Mouse (Mus musculus) adrenal gland, postnatal 36 days (tissue): ENCODE results near the gene Ccdc85a. TPM values are rescaled to one million over a fixed set of nuclear protein-coding genes. Genes with fewer than 3 reads are reported as not detected.

Experiments
- DNase-seq, 2 experiments: peaks; one replicate each; pipeline ENCODE4 v3.0.0; 2021; ENCODE audit warnings: mixed read lengths in 1 of 2
- long read RNA-seq, 2 experiments: library from polyadenylated mRNA; stranded (forward); transcript quantifications; one replicate each; pipeline ENCODE4 v2.0.0; 2021; ENCODE audit warnings: borderline sequencing depth in 2 of 2
- total RNA-seq, 2 experiments: library from RNA; stranded (reverse); gene quantifications; 2 replicates each; pipeline ENCODE4 v1.2.3; 2021

Ccdc85a gene
- 1 to 10 TPM; 2.1 to 3.7 TPM for total RNA-seq
- long read RNA-seq, experiment 1, full-length matches to known transcripts, result 2 of 3 reads
- long read RNA-seq, experiment 1, partial matches to known transcripts, result 0 of 3 reads
- long read RNA-seq, experiment 1, other reads (novel, unspliced or antisense), result 1 of 3 reads
- long read RNA-seq, experiment 2, partial matches to known transcripts, result 0 of 2 reads
- long read RNA-seq, experiment 2, other reads (novel, unspliced or antisense), result 0 of 2 reads

DNA sequence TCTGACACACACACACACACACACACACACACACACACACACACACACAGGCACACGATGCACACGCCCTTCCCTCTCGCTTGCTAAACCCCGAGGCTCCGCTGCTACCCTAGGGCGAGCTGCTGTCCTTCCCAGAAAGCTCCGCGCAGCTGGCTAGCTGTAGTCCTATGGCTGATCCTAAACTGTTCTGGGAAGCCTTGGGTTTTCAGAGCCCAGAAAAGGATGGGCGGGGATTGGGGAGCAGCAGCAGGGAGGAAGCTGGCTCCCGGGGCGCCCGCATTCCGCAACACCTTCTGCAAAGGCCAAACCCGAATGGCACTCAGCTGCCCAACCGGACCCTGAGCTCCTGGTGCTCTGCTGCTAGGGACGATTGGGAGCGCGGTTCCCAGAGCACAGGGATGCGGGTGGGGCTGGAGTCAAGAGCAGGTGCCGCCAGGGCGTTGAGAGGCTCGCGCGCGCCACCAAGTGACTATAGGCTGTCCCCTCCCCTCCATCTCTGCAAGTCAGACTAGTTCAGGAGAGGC is at the start of gene Ccdc85a:
Ccdc85a (minus strand) TSS at position 414 of the 524 bp plus-strand sequence.
- DNase-seq, result peak; percentile 83 to 88

DNA sequence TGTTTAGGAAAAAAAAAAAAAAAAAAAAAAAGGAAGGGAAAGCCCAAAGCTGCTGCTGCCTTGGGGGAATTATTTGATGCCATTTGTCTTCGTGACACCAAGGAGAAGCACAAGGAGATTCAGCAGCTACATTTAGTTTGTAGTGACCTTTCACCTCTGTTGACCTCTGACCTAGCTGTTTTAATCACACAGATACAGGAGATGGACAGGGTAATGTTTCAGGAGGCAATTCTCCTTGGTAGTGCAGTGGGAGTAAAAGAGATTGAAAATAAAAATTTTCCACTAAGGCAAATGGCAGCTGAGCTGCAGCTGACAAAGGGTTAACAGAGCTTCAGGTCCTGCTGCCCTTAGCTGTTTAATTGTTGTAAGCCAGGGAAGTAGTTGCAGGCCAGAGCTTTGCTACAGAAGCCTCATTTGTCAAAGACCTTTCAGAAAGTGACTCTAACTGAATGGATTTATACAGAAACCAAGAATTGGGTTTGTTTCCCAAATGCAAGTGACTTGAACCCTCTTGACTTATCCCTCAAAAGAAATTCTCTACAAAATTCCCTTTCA is 49.5 kb upstream of the Ccdc85a start:
- DNase-seq, result no peak

DNA sequence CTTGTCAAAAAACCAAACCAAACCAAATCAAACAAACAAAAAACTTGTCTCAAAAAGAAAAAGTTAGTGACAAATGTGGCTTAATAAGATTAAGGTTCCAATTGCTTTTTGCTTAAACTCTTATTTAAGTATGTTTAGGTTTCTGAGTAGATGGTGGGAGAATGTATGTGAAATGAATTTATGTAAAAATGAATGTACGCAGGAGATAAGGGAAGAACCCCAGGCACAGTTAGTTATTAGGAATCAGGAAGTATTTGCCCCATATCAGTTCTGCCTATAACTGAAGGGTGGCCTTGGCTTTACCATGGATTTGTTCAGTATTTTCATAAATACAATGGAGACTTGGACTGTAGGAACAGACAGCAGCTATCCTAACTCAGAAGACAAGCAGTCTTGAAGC is 49.0 kb upstream of the Ccdc85a start:
- no peak for DNase-seq

DNA sequence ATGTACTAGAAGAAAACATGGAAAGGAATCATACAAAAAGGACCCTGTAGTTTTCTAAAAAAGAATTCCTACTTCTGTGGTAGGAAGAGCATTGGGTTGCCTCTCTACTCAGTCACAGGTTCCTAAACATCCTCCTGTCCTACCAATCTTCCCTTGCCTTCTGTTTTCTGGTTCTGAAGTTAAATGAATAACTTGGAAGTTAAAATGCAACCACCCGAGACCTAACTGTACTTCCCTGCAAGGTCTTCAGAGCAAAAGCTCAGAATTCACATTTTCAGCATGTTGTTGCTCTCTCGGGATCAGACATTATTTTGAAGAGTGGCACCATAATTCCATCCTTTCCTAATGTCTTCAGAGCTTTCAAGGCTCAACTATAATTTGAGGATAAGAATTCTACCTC is 46.6 kb upstream of the Ccdc85a start:
- no peak for DNase-seq

DNA sequence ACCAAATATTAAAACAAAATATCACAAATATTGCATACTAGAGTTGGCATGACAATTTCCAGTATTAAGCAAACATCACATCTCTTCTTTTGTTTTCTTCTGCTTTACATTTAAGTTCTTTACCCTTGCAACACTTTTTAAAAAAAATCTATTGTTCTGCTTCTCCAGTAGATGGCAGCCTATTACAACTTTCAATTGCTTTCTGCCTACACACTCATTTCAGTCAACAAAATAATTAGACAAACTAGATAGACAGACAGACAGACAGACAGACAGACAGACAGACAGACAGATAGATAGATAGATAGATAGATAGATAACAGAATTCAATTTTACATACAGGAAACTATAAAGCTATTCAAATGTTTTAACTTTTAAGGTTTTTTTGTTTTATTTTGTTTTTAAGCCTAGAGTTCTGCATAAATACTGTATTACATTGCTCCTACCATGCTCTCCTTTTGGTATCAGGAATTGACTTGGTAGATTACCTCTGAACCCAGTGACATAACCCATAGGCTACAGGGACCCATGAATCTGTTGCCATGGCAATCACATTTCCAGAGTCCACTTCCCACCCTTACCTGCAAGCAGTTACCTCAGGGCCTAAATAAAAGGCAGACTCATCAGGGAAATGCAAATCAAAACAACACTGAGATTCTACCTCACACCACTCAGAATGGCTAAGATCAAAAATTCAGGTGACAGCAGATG is 26.8 kb upstream of the Ccdc85a start:
- no peak for DNase-seq

DNA sequence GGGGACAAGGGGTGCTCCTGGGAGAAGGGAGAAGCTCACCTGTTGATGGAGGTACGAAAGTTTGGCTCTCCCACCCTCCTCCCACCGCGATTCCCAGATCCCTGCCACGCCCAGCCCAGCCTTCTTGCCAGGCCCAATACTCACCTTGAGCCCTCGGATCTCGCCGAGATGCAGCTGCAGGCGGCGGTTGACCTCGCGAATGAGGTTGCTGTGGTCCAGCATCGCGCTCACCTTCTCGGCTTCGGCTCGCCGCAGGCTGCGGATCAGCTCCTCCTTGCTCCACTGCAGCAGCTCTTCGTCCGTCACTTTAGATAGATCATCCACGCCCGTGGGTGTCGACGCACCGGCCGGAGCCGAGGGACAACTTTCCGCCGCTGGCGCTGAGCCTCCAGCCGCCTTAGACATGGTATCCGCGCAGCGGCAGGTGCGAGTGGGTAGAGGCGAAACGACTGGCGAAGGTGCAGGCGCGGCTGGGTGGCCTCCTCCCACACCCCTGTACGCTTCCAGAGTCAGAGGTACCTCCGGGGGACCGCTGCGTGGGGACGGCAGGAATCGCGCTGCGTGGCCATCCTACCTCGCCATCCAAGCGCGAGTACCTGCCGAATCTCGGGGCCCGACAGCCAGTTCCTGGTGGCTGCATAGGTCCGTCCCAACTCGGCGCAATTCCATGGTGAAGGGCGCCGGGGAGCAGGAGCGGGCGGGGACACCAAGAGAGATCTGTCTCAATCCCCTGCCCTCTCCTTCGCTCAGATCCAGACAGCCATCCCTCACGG is 800 bp downstream of the Ccdc85a start:
- DNase-seq, result peak in 1 of 2 experiments; percentile 3

DNA sequence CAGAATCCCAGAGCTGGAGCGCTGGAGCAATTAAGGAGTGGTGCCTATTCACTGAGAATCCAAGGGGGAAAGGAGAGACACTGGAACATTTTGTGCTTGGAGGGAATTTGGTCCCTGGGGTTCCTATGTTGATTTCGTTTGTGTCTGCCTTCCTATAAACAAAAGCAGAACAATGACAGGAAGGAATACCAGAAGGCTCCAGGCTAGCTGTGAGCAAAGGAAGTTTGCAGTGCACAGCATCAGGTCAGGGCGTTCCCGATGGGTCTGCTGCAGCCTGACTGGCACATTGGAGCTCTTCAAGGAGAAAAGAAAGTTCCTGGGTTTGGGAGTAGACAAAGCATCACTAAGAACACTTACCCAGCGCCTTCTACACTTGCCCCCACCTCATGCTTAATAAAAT is 1.9 kb downstream of the Ccdc85a start:
- no peak for DNase-seq

DNA sequence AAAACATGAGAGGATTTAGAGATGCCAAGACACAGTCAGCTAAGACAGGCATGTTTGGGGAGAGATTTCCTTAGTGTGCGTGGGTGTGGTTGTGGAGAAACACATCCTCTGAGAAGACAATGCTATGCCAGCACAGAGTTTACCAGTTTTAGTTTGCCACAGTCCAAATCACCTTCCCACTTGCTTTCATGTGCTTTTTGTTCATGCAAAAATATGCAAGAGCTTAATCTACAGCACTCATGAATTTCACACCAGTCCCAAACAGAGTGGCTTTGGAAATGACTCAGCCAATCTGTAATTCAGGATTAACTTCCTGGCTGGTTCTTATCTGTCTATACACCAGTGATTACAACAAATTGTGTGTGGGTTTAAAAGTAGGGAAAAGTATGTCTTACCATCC is 11.7 kb downstream of the Ccdc85a start:
- no peak for DNase-seq

DNA sequence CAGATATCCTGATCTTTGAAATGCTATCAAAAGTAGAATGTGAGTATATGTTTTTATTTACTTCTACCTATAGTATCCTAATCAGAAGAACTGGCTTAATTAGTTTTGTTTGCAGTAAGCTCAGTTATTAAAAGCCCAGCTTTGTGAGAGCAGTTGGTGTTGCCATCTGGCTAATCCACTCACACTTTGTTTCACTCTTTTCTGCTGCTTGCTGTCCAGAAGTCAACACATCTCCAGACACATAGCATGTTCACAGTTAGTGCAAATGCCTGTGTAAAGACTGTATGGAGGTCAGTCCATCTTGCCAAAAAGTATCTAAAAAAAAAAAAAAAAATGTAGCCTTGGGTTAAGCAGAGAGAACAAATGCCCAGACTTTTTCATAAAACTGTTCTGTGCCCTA is 27.7 kb downstream of the Ccdc85a start:
- DNase-seq, result no peak

DNA sequence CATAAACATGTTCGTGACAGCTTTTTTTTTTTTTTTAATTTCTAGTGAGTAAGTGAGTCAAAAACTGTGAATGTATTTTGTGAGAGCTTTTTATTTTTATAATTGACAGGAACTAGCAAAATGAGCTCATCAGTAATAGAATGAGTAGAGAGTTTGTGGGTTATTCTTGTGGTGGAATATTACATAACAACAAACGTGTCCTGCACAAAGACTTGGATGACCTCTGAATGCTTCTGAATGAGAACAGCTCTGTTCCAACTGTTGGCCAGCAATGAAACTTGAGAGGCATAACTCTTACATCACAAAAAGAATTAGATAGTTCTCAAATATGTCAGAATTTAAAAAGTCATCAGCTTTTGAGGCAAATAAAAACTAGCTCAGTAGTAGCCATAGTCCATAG is 40.7 kb downstream of the Ccdc85a start:
- no peak for DNase-seq

DNA sequence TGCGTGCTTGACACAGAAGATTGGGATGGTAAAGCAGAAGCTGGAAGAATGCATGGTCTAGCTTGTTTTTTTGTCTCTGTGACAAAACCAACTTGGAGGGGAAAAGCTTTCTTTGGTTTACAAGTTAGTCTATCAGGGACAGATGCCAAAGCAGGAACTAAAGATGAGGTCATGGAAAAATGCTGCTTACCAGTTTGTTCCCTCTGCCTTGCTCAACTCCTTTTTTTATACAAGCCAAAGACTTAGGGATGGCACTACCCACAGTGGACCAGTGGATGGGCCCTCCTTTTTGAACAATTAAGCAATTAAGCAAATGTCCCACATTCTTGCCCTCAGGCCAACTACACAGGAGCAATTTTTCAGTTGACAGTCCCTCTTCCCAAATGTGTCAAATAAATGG is 42.8 kb downstream of the Ccdc85a start:
- no peak for DNase-seq

DNA sequence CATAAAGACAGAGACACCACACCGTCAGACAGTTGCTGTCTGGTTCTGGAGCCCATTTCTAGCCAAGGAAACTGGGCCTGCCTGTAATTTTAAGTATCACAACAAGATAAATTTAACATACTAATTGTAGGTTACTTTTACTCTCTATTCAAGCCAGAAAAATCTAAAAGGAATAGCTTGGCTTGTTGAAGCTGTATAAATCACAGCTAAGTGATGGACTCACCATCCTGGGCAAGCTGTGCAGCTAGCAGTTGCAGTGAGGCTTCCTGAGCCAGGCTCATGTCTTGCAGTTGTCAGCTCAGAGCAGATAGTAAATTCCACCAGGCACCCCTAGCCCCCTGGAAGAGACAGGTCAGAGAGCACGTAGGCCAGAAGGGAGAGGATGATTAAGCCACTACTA is 50.8 kb downstream of the Ccdc85a start:
- DNase-seq, result no peak

DNA sequence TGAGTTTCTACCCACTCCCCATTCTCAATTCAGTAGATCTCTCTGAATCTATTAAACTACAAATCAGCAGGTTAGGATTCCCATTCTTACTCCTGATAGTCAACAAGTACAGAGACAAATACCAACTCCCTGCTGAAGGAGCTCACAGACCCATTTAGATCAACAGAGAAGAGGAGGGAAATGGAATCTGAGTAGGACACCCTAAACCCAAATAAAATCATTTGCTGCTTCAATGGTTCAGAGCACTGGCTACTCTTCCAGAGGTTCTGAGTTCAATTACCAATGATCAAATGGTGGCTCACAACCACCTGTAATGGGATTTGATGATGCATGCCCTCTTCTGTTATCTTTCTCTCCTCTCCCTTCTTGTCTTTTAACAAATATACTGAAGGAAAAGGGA is 82.9 kb downstream of the Ccdc85a start:
- DNase-seq, result no peak

DNA sequence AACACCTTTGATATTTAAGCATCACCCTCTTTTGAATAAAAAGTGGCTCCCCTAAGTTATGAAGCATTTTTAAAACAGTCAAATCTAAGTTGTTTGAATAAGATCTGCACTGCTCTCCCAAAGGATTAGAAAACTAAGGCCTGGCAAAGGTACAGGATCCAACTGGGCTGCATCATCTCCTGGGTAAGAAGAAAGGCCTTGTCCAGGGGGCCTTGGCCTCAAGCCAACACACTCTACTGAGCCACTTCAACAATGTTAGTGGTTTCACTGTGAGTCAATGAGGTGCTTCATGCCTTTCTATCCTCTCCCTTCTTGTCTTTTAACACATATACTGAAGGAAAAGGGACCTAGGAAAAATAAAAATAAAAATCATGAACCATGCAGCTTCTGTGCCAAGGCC is 87.1 kb downstream of the Ccdc85a start:
- peak; percentile 3 to 10 for DNase-seq

DNA sequence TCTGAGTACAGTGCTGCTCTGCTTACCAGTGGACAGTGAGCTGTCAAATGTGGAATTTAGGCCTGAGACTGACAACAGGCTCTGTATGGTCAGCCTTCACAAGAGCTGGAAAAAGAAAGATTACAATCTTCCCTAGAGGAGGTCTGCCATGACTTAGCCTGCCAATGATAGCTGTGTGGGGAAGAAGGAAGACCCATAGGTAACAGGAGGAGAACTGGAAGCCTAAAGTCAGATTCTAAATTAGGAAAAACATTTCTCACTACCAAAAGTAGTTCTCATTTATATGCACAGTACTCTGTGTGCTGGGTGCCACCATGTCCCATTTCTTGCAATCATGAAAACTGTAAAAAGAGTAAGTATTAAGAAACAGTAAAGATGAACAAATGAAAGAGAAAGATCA is 90.8 kb downstream of the Ccdc85a start:
- DNase-seq, result no peak

DNA sequence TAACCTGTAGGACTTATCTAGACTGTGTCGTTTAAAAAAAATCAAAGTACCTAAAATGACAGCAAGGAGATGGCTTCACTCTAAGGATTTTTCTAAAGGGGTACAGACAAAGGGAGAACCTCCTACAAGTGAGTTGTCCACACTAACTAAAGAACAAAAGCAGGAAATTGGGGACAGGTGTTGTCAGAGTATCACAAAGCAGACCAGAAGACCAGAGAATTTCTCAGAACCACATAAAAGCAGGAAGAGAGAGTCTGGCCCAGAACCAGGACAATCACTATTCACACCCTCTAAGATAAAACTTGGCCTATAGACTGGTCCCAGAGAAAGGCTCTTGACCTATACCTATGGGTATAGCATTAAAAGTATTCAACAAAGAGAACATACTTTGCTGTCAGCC is 92.8 kb downstream of the Ccdc85a start:
- no peak for DNase-seq

DNA sequence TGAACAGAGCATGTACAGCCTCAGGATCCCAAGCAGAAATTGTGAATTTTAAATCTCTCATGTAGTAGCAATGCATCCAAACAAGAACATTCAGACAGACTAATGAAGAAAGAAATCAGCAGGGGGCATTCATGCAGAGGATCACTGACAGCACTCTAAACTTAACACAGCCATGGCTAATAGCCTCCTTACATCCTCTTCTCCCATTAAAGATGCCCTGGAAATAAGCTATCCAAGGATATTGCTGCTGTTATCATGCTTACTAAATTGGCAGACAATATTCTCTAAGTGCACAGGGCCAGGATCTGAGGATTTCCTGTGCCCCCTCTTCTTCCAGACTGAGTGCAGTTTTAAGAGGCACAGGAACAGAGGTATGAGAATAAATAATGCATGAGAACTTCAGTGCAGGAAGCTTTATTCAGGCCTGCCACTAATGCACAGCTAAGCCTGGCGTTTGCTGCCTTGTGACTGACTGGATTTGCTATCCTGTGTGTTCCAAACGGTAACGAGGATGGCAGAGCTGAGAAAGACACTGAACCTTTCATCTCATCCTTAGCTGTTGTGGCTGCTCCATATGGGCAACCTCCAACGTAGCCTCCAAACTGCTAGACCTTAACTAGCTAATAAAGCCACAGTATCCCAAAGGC is 99.9 kb downstream of the Ccdc85a start:
- DNase-seq, result no peak

DNA sequence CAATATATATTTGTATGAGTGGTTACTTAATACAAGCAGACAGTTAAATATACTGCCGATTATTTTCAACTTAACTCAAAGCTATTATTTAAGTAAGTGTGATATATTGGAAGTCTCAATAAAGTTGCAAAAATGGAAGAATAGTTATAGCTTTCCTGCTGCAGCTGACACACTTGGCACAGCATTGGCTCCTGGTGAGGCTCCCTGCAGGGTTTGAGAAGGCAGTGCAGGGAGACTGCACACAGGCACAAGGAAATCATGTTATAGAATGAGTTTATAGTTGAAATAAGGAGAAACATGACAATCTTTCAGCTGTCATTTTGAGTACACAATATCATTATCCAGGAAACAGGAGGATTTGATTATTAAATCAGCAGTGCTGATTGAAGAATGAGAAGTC is 107.0 kb downstream of the Ccdc85a start:
- no peak for DNase-seq

DNA sequence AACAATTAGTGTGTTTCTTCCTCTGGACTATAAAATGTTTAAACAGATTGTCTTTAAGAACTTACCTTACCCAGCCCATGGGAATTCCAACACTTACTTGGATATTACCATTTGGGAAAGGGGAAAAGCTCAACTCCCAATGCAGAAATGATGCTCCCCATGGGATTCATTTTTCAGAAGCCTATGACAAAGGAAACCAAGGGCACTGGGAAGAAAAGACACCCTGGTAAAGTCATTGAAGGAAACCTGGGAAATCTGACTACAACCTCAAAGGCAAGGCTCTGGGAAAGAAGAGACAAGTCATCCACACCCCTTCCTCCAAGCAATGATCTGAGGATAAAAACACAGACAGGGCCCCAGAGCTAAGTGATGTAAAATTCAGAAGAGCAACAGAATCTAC is 118.4 kb downstream of the Ccdc85a start:
- DNase-seq, result no peak

DNA sequence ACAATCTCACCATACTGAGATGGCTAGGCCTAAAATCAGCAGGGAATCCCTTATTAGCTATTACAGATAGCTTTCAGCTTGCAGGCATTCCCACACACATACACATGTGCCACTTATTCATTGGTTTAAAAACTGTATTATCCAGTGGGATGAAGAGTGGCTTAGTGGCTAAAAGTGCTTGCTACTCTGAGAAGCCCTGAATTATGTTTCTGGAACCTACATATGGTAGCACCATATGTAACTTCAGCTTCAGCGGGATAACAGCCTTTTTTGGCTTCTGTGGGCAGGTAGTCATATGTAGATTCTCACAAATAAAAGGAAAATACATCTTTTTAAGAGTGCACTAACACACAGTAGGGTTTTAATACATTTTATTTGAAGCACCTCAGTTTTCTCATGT is 119.2 kb downstream of the Ccdc85a start:
- no peak for DNase-seq

DNA sequence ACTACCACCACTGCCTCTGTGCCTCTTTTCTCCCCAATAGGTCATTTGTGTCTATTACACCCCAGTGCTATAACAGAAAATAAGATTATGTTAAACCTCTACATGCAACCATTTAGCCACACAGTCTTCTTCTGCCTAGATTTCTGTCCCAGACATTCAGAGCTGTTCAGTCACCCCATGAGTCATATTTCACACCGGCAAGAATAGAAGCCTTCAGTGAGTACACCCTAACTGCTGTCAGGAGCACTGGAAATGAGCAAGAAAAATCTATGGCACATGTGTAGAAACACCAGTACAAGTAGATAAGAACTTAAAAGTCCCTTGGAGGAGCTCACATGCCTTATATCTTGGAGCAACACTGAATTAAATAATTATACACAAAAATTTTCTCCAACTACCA is 125.0 kb downstream of the Ccdc85a start:
- DNase-seq, result no peak

DNA sequence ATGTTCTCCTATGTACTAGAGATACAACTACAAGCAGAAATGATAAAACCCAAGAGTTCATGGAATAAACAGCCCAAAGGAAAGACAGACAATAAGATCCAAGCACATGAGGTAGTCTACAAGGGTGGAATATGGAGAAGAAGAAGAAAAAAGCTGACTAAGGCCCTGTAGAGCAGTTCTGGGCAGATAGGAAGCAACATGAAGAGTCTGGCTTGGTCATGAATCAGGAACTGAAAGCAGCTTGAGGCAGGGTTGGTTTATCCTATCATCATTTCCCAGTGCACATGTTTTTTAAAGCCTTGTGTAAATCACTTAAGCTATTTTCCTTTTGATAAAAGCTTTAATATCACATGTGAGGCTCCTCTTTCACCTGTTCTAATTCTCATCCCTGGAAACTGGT is 144.2 kb downstream of the Ccdc85a start:
- DNase-seq, result no peak
